Mouse (Mus musculus) small intestine, adult 2 months (tissue): ENCODE data around the gene Pagr1b.

Experiments used
- CTCF ChIP-seq: fragments of 200-500 bp; IDR thresholded peaks from 2 replicates; pipeline ENCODE4 v1.5.1; 2012; ENCODE audit warnings: low read depth, mild to moderate bottlenecking, control low read depth, inconsistent platforms, low read length, moderate library complexity, mixed read lengths; ENCODE audit not compliant: insufficient replicate concordance, insufficient read length; ENCODE audit errors: extremely low read depth
- POLR2A ChIP-seq: fragments of 200-500 bp; IDR thresholded peaks from 2 replicates; pipeline ENCODE4 v1.6.1; 2012; ENCODE audit warnings: low read depth, mild to moderate bottlenecking, control low read depth, inconsistent platforms, low read length, moderate library complexity

GRCm38 (mm10) chr7:127024755-127025555 lies 8.7 kb upstream of the Pagr1b start:
- TF ChIP-seq POLR2A (peak; percentile 20; the same call in 1 of the 2 replicates), CTCF (peak; percentile 44; the same call in 1 of the 2 replicates)
